Mouse (Mus musculus) liver, embryonic 15.5 days (tissue): ENCODE results near the gene Cdc34. TPM values are rescaled to one million over a fixed set of nuclear protein-coding genes. Genes with fewer than 3 reads are reported as not detected.
"Not testable (repeated sequence)": the region's sequence is repeated elsewhere in the genome, so short reads cannot be mapped to it uniquely, and the experiment has no call there.

Source experiments
- ATAC-seq: fragments of 200-750 bp; cut with Nextera tagmentation; 2 replicates; pipeline ENCODE4 v1.8.0; 2017; ENCODE audit warnings: moderate number of reproducible peaks, mild to moderate bottlenecking, moderate library complexity; ENCODE audit not compliant: insufficient read depth
- H3K27ac ChIP-seq: fragments of 300-500 bp; sonication (generic); replicated peaks from 2 replicates; pipeline ENCODE4 v1.5.1; 2015; ENCODE audit warnings: mild to moderate bottlenecking, inconsistent platforms
- H3K27me3 ChIP-seq: fragments of 300-500 bp; sonication (generic); 2 replicates; pipeline ENCODE4 v1.6.1; 2015; ENCODE audit warnings: mild to moderate bottlenecking, inconsistent platforms
- H3K36me3 ChIP-seq: fragments of 300-500 bp; sonication (generic); replicated peaks from 2 replicates; pipeline ENCODE4 v1.6.1; 2015; ENCODE audit warnings: moderate library complexity, mild to moderate bottlenecking, inconsistent platforms
- H3K4me1 ChIP-seq: fragments of 300-500 bp; sonication (generic); replicated peaks from 2 replicates; pipeline ENCODE4 v1.6.1; 2015; ENCODE audit warnings: inconsistent platforms
- H3K4me2 ChIP-seq: fragments of 300-500 bp; sonication (generic); 2 replicates; pipeline ENCODE4 v1.6.1; 2015; ENCODE audit warnings: moderate library complexity, mild to moderate bottlenecking, inconsistent platforms
- H3K4me3 ChIP-seq: fragments of 300-500 bp; sonication (generic); replicated peaks from 2 replicates; pipeline ENCODE4 v1.5.1; 2015; ENCODE audit warnings: mild to moderate bottlenecking, inconsistent platforms
- H3K9ac ChIP-seq: fragments of 300-500 bp; sonication (generic); 2 replicates; pipeline ENCODE4 v1.6.1; 2015; ENCODE audit warnings: moderate library complexity, mild to moderate bottlenecking, inconsistent platforms
- H3K9me3 ChIP-seq: fragments of 300-500 bp; sonication (generic); replicated peaks from 2 replicates; pipeline ENCODE4 v1.6.1; 2016; ENCODE audit warnings: inconsistent platforms
- WGBS: fragments of 180-500 bp; shearing (Covaris S2); methylation state at CpG from one replicate; pipeline ENCODE4 v1.1.7; 2015; ENCODE audit warnings: mixed read lengths; ENCODE audit not compliant: insufficient replicate concordance; 5-methylcytosine and 5-hydroxymethylcytosine counted together
- polyA plus RNA-seq: library from polyadenylated mRNA; unstranded; fragments of >200 nt; fragmentation: Nextera tagmentation; extraction: Ambion mirVana; gene quantifications from 2 replicates; pipeline ENCODE4 v1.2.1, GENCODE M21; 2015

The Cdc34 gene
- polyA plus RNA-seq, 1 experiment from 2014 or later, result 105 TPM

DNA sequence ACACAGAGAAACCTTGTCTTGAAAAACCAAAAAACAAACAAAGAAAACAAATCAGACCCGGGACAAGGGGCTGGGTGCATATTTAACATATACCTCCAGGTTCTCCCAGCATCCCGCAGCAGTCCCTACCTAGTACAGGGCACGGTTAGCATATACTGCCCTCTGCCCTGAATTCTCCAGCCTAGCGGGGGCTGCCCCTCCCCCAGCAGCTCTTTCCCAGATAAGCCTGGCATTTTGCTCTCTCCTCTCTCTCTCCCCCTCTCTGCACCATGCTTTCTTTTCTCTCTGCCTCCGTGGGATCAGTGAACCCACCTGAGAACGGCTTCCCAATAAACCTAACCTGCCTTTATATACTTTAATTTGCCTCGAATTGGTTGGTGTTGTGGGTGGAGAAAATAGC lies 18.7 kb downstream of the Cdc34 start:
- no peak overlapping the region for H3K4me3 ChIP-seq
- H3K4me1 ChIP-seq, result peaks cover 32% of the 10 kb centered on the region
- H3K9ac ChIP-seq, result no peak overlapping the region
- 41% methylated on average over 7 of the region's 7 CpGs for WGBS
- ATAC-seq, result no peak
- H3K27ac ChIP-seq, result peak overlapping the region; percentile 67; the same call in 1 of the 2 replicates
- H3K36me3 ChIP-seq, result no peaks in the 10 kb centered on the region
- H3K27me3 ChIP-seq, result no peaks in the 10 kb centered on the region
- H3K4me2 ChIP-seq, result no peak overlapping the region
- no peaks in the 10 kb centered on the region for H3K9me3 ChIP-seq

DNA sequence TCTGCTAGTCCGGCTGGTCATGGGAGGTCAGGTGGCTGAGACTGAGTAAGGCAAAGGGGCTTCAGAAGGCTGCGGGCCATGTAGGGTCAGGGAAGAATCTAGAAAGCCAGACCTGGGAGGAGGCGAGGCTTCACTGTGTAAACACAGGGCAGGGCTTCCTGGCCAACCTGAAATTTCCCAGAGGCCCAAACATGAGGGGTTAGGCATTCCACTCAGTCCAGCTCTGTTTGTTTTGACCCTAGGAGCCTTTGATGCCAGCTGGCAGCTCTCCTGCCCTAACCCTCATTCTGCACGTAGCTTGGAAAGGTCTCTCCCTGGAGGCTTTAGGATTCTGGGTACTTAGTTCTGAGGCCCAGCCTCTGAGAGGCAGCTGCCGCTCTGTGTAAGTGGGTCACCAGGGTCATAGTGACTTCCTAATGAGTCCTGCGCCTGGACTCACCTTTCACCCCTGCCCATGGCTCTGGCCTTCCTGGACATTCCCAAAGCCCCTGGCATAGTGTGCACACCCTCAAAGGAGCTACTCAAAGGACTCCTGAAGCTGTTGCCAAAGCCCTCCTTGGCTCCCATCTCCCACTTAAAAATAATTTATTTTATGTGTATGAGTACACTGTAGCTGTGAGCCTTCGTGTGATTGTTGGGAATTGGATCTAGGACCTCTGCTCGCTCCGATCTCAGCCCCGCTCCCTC lies 19.6 kb downstream of the Cdc34 start:
- Histone ChIP-seq H3K4me1 (peaks cover 35% of the 10 kb centered on the region), H3K27me3 (no peaks in the 10 kb centered on the region), H3K27ac (peak overlapping the region; percentile 67), H3K4me3 (no peak overlapping the region), H3K9me3 (no peaks in the 10 kb centered on the region), H3K9ac (no peak overlapping the region), H3K36me3 (peaks cover 5% of the 10 kb centered on the region), H3K4me2 (no peak overlapping the region)
- ATAC-seq, result no peak
- WGBS, result 63% methylated on average over 10 of the region's 10 CpGs

DNA sequence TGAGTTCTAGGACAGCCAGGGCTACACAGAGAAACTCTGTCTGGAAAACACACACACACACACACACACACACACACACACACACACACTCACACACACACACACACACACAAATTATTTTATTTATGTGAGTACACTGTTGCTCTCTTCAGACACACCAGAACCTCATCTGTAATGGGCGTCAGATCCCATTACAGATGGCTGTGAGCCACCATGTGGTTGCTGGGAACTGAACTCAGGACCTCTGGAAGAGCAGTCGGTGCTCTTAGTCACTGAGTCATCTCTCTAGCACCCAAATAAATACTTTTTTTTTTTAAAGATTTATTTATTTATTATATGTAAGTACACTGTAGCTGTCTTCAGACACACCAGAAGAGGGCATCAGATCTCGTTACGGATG lies 21.0 kb downstream of the Cdc34 start:
- H3K36me3 ChIP-seq, result peaks cover 19% of the 10 kb centered on the region
- not testable (repeated sequence) for H3K4me3 ChIP-seq, ATAC-seq, H3K27ac ChIP-seq, H3K27me3 ChIP-seq, H3K9me3 ChIP-seq, H3K4me2 ChIP-seq, H3K9ac ChIP-seq
- WGBS, result 85% methylated on average over 4 of the region's 4 CpGs
- H3K4me1 ChIP-seq, result peaks cover 49% of the 10 kb centered on the region

DNA sequence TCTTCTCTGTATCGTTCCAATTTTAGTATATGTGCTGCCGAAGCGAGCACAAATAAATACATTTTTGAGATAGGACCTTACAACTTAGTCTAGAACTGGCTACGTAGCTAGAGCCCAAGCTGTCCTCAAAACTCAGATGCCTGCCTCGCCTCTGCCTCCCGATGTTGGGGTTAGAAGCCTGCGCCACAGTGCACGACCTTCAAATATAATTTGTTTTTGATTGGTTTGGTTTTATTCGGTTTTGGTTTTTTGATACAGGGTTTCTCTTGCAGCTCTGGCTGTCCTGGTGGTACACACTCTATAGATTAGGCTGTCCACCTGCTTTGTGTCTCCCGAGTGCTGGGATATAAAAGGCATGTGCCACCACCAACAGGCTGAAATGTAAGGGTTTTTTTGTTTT lies 21.5 kb downstream of the Cdc34 start:
- WGBS, result 71% methylated on average over 10 of the region's 10 CpGs
- Histone ChIP-seq H3K27ac (peak overlapping the region; percentile 96), H3K4me2 (peak overlapping the region; percentile 78), H3K36me3 (peaks cover 25% of the 10 kb centered on the region), H3K4me3 (peak overlapping the region; percentile 94), H3K9ac (peak overlapping the region; percentile 97; the same call in 1 of the 2 replicates), H3K4me1 (peaks cover 55% of the 10 kb centered on the region), H3K27me3 (no peaks in the 10 kb centered on the region), H3K9me3 (no peaks in the 10 kb centered on the region)
- ATAC-seq, result no peak

DNA sequence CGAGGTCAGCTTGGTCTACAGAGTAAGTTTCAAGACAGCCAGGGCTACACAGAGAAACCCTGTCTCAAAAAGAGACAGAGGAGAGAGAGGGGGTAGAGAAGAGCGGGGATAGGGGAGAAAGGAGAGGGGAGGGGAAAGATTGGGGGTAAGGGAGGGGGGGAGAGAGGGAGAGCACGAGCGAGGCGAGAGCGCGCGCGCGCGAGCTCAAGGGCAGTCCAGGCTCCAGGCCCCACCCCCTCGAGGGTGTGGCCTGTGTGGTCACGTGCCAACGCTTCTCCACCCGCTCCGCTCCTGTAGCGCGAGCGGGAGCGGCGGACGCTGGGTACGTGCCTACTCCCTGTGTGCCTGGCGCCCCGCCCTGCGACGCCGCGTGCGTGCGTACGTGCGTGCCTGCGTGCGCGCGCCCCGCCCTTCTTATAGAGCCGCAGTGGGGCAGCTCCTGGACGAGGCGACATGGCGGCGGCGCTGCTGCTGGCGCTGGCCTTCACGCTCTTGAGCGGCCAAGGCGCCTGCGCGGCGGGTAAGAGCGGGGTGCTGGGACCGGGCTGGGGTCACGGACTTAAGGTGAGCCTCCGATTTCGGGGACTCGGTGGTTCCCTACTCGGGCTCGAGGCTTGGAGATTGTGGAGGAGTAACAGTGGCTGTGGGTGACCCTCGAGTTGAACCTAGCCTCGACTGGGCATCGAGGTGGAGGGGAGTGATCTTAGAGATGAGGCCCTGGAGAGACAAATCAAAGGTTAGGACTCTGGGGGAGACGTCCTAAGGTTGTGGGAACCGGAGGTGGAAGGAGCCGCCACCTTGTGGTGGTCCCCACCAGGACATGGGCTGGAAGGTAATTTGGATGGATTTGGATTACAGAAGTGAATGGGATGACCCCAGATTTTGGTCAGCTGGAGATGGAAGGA lies 22.3 kb downstream of the Cdc34 start, which contains the start of gene Bsg:
Gene Bsg (plus strand): TSS at position 427 of the 905 bp plus-strand sequence.
- H3K4me1 ChIP-seq, result peaks cover 63% of the 10 kb centered on the region
- peak; percentile 88 for ATAC-seq
- WGBS, result under 1% methylated on average over 56 of the region's 65 CpGs

DNA sequence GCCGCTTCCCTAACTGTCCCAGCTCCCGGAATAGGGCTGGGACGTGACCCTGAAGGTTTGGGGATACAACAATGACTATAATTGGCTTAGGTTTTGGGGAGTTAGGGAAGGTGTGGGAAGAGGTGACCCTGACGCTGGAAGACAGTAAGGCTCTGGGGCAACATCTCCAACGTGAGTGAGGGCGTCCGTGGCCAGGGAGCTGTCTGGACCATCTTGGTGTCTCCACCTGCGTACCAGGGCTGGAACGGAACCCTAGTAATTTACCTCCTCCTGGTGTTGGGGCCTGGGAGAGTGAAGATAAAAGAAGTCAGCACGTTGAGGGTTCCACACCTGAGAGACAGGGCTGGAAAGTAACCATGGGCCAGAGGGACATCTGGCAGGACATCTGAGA lies 23.0 kb downstream of the Cdc34 start:
- ATAC-seq, result no peak
- 1% methylated on average over 10 of the region's 10 CpGs for WGBS
- peaks cover 69% of the 10 kb centered on the region for H3K4me1 ChIP-seq

More for the DNA sequence above, 22.3 kb downstream of the Cdc34 start, which contains the start of gene Bsg:
- Histone ChIP-seq H3K27ac (peak within 1 kb of the TSS; percentile 96), H3K4me3 (peak within 1 kb of the TSS; percentile 94), H3K4me2 (peak within 1 kb of the TSS; percentile 87), H3K9me3 (no peaks in the 10 kb centered on the region), H3K27me3 (no peaks in the 10 kb centered on the region), H3K36me3 (peaks cover 33% of the 10 kb centered on the region), H3K9ac (peak within 1 kb of the TSS; percentile 97)

DNA sequence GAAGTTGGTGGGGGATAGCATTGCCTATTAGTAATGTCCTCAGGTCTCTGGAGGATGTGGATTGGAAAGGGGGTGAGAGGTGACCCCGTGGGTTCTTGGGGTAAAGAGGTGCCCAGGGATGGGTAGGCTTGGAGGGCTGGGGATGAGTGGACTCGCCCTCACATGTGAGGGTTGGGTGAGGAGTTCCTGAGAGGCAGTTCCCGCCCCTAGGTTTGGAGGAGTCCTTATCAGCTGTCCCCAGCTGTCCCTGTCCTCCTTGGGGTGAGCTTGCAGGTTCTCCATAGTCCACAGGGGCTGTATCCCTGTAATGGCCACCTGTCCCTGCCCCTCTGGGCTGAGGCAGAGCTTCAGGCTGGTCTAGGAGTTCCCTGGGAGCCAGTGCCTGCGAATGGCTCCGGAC lies 24.0 kb downstream of the Cdc34 start:
- ATAC-seq, result peak; percentile 83
- WGBS, result 22% methylated on average over 5 of the region's 5 CpGs
- peaks cover 49% of the 10 kb centered on the region for H3K36me3 ChIP-seq
- peak overlapping the region; percentile 97 for H3K9ac ChIP-seq
- no peaks in the 10 kb centered on the region for H3K9me3 ChIP-seq
- peak overlapping the region; percentile 87 for H3K4me2 ChIP-seq
- peaks cover 73% of the 10 kb centered on the region for H3K4me1 ChIP-seq
- H3K4me3 ChIP-seq, result peak overlapping the region; percentile 94
- H3K27ac ChIP-seq, result peak overlapping the region; percentile 96
- no peaks in the 10 kb centered on the region for H3K27me3 ChIP-seq

More for the DNA sequence above, 23.0 kb downstream of the Cdc34 start:
- H3K36me3 ChIP-seq, result peaks cover 39% of the 10 kb centered on the region
- H3K27me3 ChIP-seq, result no peaks in the 10 kb centered on the region
- peak overlapping the region; percentile 97 for H3K9ac ChIP-seq
- no peaks in the 10 kb centered on the region for H3K9me3 ChIP-seq
- H3K4me3 ChIP-seq, result peak overlapping the region; percentile 94
- peak overlapping the region; percentile 96 for H3K27ac ChIP-seq
- peak overlapping the region; percentile 87 for H3K4me2 ChIP-seq

DNA sequence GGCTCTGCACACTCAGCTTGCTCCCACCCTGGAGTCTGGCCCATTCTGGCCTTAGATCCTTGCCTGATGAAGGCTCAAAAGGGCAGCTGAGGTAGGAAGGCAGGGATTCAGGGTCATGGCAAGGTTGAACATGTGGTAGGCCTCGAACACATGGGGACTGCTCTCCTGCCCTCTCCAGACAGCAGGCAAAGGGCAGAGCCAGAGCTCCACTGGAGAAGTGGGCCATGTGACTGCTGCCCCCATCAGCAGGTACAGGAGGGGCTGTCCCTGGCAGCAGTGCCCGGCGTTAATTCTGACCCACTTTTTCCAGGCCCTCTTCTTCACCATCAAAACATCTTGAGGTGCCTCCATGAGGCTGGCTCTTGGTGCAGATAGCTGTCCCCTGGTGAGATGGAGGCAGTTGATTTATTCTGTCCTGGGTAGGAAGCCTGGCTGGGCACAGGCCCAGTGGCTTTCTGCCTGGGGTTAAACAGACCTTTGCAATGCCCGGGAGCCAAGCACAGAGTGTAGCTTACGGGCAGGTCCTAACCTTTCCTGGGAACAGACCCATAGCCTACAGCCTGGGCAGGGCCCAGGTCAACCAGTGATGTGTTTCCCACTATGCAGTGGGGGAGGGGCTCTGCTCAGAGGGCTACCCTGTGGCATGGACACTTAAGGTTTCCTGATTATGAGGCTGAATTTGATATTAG lies 24.6 kb downstream of the Cdc34 start:
- H3K4me2 ChIP-seq, result peak overlapping the region; percentile 87
- H3K36me3 ChIP-seq, result peaks cover 55% of the 10 kb centered on the region
- 56% methylated on average over 5 of the region's 5 CpGs for whole genome bisulfite sequencing
- H3K4me1 ChIP-seq, result peaks cover 73% of the 10 kb centered on the region
- H3K9ac ChIP-seq, result peak overlapping the region; percentile 97
- peak overlapping the region; percentile 96 for H3K27ac ChIP-seq
- H3K4me3 ChIP-seq, result peak overlapping the region; percentile 94
- H3K9me3 ChIP-seq, result no peaks in the 10 kb centered on the region
- H3K27me3 ChIP-seq, result no peaks in the 10 kb centered on the region
- ATAC-seq, result no peak

DNA sequence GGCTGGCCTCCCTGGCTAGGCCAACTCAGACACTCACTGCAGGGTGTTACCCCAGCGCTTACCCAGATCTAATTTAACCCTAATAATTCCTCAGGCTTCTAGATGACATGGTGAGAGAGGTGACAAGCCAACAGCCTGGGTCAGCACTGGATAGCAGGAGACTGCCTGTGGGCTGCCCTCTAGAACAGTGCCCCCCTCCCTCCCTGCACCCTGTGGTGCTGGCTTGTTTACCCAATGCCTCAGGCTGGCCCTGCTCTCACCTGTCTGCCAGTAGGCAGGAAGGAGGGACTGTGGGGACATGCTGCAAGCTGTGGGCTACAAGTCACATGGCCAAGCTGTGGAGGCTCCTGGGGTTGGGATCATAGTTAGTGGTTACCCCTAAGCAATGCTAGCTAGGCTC lies 25.2 kb downstream of the Cdc34 start:
- Histone ChIP-seq H3K4me3 (peak overlapping the region; percentile 94), H3K27me3 (no peaks in the 10 kb centered on the region), H3K9me3 (no peaks in the 10 kb centered on the region), H3K9ac (peak overlapping the region; percentile 97), H3K4me1 (peaks cover 77% of the 10 kb centered on the region), H3K36me3 (peaks cover 61% of the 10 kb centered on the region), H3K4me2 (peak overlapping the region; percentile 87), H3K27ac (peak overlapping the region; percentile 96)
- ATAC-seq, result no peak
- 68% methylated on average over 1 of the region's 1 CpGs for WGBS

DNA sequence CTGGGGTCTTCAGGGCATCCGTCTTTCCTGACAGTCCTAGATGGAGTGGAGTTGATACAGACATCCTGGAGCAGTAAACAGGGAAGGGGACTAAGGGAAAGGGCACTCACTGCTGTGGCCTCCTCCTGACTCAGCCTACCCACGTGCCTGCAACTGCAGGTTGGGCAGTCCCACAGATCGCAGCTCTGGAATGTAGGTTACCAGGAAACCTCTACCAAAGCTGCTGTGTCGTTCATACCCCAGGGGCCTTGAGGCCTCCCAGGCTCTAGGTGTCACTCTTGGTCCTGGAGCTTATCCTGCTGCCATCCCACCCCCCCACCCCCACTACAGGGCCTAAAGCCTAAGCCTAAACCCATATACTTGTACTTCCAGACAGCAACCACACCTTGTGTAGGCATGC lies 25.8 kb downstream of the Cdc34 start:
- peaks cover 66% of the 10 kb centered on the region for H3K36me3 ChIP-seq
- no peaks in the 10 kb centered on the region for H3K9me3 ChIP-seq
- H3K4me3 ChIP-seq, result peak overlapping the region; percentile 94
- H3K27ac ChIP-seq, result peak overlapping the region; percentile 96; the same call in 1 of the 2 replicates
- H3K9ac ChIP-seq, result peak overlapping the region; percentile 97
- WGBS, result 70% methylated on average over 4 of the region's 4 CpGs
- H3K4me2 ChIP-seq, result peak overlapping the region; percentile 87
- ATAC-seq, result no peak
- H3K4me1 ChIP-seq, result peaks cover 83% of the 10 kb centered on the region
- H3K27me3 ChIP-seq, result no peaks in the 10 kb centered on the region
